Mouse (Mus musculus) spleen, postnatal 10 days (tissue): ENCODE measurements at regions not wholly inside any gene's neighbourhood (a gene's known extent, or its start where the extent isn't known, plus 50 kb on each side); places are given as distances from the start of the nearest gene placed in this dataset.

Experiments
- DNase-seq, 2 experiments: peaks; one replicate each; pipeline ENCODE4 v3.0.0; 2021 to 2022; ENCODE audit warnings: low spot score in 2 of 2

- DNase-seq: no peak
Measured at GRCm38 (mm10) chr9:41222346-41223015, 61.0 kb upstream of the Ubash3b start.

DNA sequence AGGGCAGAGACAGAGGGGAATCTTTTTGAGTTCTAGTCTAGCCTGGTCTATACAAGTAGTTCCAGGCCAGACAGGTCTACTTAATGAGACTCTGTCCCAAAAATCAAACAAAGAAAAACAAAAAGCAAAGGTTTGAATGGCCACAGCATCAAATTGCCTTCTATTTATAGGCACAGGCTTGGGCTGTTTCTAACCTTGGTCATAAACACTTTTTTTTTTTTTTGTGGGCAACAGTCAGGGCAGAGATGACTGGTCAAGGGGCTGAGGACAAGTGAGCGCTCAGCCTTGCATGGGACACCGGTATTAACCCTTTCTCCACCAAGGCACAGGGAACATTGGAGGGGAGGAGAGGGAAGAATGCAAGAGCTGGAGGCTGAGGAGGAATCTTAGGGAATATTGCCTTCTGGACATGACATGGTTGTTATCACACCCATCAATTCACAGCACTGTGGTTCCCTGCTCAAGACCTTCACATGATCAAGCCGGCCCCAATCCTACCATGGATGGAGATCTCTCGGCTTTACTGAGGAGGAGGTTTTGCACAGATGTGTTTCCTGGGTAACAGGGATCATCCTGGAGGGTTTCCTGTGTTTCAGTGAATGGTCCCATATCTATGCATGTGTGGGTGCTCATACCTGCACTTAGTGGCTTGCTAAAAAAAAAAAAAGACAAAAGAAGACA is 59.8 kb upstream of the Ubash3b start:
- no peak for DNase-seq

DNA sequence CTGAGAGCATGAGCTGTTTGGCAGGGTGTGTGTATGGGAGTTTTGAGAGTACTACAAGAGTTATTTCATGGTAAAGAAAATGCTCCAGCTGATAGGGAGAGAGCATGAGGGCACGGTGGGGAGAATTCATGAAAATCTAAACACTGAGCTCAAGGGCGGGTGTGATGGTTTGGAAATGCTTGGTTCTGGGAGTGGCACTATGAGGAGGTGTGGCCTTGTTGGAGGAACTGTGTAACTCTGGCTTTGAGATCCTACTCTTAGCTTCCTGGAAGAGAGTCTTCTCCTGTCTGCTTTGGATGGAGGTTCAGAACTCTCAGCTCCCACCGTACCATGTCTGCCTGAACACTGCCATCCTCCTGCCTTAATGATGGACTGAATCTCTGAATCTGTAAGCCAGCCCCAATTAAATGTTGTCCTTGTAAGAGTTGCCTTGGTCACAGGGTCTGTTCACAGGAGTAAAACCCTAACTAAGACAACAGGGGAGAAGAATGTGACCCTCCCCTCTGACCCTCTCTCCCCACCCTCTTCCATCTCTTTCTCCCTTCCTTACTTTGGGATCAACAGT is 58.7 kb upstream of the Ubash3b start:
- DNase-seq: no peak

GRCm38 (mm10) chr9:41218702-41219101 is 57.2 kb upstream of the Ubash3b start:
- no peak for DNase-seq

DNA sequence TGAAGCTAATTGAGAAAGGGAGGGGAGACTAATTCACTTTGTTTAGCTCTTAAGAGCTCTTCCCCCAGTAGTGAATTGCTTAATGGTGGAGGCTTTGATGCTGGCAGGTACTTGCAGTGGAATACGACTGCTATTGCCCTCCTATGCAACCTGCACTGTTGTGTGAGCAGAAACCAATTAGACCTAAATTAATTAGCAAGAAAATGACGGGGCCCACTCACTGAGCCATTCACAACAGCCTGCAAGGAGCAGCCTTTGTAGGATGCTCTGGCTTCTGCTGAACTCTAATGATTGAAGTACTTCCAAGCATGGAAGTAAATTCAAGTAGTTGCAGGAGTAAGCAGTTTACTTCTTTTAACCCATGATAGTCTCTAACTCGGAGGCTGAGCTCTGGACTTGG is 54.8 kb upstream of the Ubash3b start:
- DNase-seq: no peak

DNA sequence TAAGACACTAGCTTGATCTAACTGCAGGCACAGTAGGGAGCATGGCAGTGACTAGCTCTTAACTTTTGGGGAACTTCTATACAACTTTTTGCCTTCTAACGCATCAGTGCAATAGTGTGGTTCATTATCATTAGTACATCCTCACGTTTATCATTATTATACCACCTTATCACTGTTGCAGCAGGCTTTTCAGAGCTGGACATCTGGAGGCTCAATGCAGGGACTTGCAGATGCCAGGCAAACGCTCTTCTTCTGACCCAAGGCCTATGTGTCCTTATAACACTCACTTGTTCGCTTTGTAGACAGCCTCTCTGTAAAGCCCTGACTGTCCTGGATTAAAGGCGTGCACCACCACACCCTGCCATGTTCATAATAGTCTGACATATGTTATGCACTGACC is 53.5 kb upstream of the Ubash3b start:
- DNase-seq: no peak

GRCm38 (mm10) chr9:41212943-41213529 is 51.5 kb upstream of the Ubash3b start:
- DNase-seq: no peak

- DNase-seq: peak; percentile 18 to 53
Measured at GRCm38 (mm10) chr9:41212303-41212901, 50.9 kb upstream of the Ubash3b start.

DNA sequence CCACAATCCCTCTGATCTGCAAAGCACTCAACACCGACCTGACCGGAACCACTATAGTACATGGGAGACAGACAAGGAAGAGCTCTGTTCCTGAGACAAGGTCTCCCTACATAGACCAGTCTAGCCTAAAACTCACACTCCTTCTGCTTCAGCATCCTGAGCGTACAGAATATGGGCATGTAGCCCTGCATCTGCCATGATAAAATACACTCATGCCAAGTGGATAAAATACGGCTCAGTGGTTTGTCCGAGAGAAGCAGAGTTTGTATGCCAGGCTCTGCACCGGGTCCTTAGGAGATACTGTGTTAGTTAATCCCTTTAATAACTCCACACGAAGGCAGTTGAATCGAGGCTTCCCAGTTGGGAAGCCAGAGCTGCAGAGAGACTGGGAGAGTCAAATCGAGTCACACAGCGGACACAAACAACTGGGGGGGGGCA is 50.4 kb upstream of the Ubash3b start:
- DNase-seq: no peak
